Mouse (Mus musculus) MEL (cell line): ENCODE data around the gene Srgap3. TPM values are rescaled to one million over a fixed set of nuclear protein-coding genes. Genes with fewer than 3 reads are reported as not detected.

Experiments
- DNase-seq: peaks from one replicate; pipeline ENCODE4 v3.0.0; 2011; ENCODE audit warnings: low read depth, low spot score
- H3K27ac ChIP-seq: 2 replicates; pipeline ENCODE4 v1.5.1; 2012; ENCODE audit warnings: low read depth, mild to moderate bottlenecking, control low read depth, low read length, moderate library complexity; ENCODE audit not compliant: control insufficient read depth
- H3K27me3 ChIP-seq, 2 experiments: fragments of 150-350 bp in 1 of 2; sonication (generic) in 1 of 2; 2 replicates each; pipeline ENCODE4 v1.6.1; 2012; ENCODE audit warnings: low read length in 2 of 2, mild to moderate bottlenecking in 2 of 2, improper control_type of control experiment in 1 of 2, moderate library complexity in 1 of 2; ENCODE audit not compliant: insufficient read depth in 2 of 2, control insufficient read depth in 1 of 2
- H3K36me3 ChIP-seq, 2 experiments: 2 replicates each; pipeline ENCODE4 v1.6.1; 2012 to 2014; ENCODE audit warnings: low read length in 2 of 2, improper control_type of control experiment in 1 of 2, inconsistent platforms in 1 of 2, mild to moderate bottlenecking in 1 of 2; ENCODE audit not compliant: insufficient read depth in 2 of 2, control insufficient read depth in 1 of 2
- H3K4me1 ChIP-seq, 2 experiments: fragments of 150-350 bp in 1 of 2; sonication (generic) in 1 of 2; 2 replicates each; pipeline ENCODE4 v1.6.1; 2012; ENCODE audit warnings: low read length in 2 of 2, improper control_type of control experiment in 1 of 2, mild to moderate bottlenecking in 1 of 2; ENCODE audit not compliant: insufficient read depth in 2 of 2, control insufficient read depth in 1 of 2
- H3K4me3 ChIP-seq, 2 experiments: fragments of 150-350 bp in 1 of 2; sonication (generic) in 1 of 2; 2 replicates each; pipeline ENCODE4 v1.5.1; 2012; ENCODE audit warnings: low read depth in 2 of 2, low read length in 2 of 2, mild to moderate bottlenecking in 2 of 2, moderate library complexity in 2 of 2, control low read depth in 1 of 2, improper control_type of control experiment in 1 of 2; ENCODE audit not compliant: control insufficient read depth in 1 of 2, insufficient read depth in 1 of 2
- H3K79me2 ChIP-seq: 2 replicates; pipeline ENCODE4 v1.6.1; 2012; ENCODE audit warnings: mild to moderate bottlenecking, low read length, moderate library complexity; ENCODE audit not compliant: control insufficient read depth, poor library complexity, insufficient read depth
- H3K9ac ChIP-seq: 2 replicates; pipeline ENCODE4 v1.6.1; 2012; ENCODE audit warnings: low read depth, mild to moderate bottlenecking, control low read depth, low read length, moderate library complexity; ENCODE audit not compliant: control insufficient read depth, poor library complexity, severe bottlenecking
- H3K9me3 ChIP-seq: fragments of 150-350 bp; sonication (generic); replicated peaks from 2 replicates; pipeline ENCODE4 v1.6.1; 2012; ENCODE audit warnings: mild to moderate bottlenecking, low read length, improper control_type of control experiment, moderate library complexity; ENCODE audit not compliant: insufficient read depth
- BHLHE40 ChIP-seq: IDR thresholded peaks from 2 replicates; pipeline ENCODE4 v1.6.1; 2012; ENCODE audit warnings: low read depth, mild to moderate bottlenecking, inconsistent platforms, low read length, improper control_type of control experiment, borderline replicate concordance
- CHD1 ChIP-seq: IDR thresholded peaks from 2 replicates; pipeline ENCODE4 v1.6.1; 2012; ENCODE audit warnings: low read depth, mild to moderate bottlenecking, inconsistent platforms, low read length, improper control_type of control experiment
- CHD2 ChIP-seq: IDR thresholded peaks from 2 replicates; pipeline ENCODE4 v1.6.1; 2011; ENCODE audit warnings: low read length, improper control_type of control experiment
- CTCF ChIP-seq, 3 experiments: IDR thresholded peaks in 2 of 3; conservative IDR thresholded peaks in 1 of 3; 2 replicates each; pipeline ENCODE4 v1.5.1; 2011 to 2012; ENCODE audit warnings: low read length in 3 of 3, low read depth in 2 of 3, mild to moderate bottlenecking in 2 of 3, improper control_type of control experiment in 1 of 3, inconsistent platforms in 1 of 3, mixed read lengths in 1 of 3, moderate library complexity in 1 of 3; ENCODE audit not compliant: control insufficient read depth in 1 of 3, insufficient read depth in 1 of 3, poor library complexity in 1 of 3, severe bottlenecking in 1 of 3
- E2F4 ChIP-seq: IDR thresholded peaks from 2 replicates; pipeline ENCODE4 v1.6.1; 2011; ENCODE audit warnings: low read depth, low read length, improper control_type of control experiment, borderline replicate concordance
- ETS1 ChIP-seq: IDR thresholded peaks from 2 replicates; pipeline ENCODE4 v1.6.1; 2012; ENCODE audit warnings: low read depth, mild to moderate bottlenecking, inconsistent platforms, low read length, improper control_type of control experiment, moderate library complexity
- GABPA ChIP-seq: IDR thresholded peaks from 2 replicates; pipeline ENCODE4 v1.6.1; 2012; ENCODE audit warnings: low read depth, mild to moderate bottlenecking, inconsistent platforms, low read length, improper control_type of control experiment, moderate library complexity
- HCFC1 ChIP-seq: IDR thresholded peaks from 2 replicates; pipeline ENCODE4 v1.6.1; 2012; ENCODE audit warnings: low read depth, mild to moderate bottlenecking, inconsistent platforms, low read length, improper control_type of control experiment, moderate library complexity
- KAT2A ChIP-seq: conservative IDR thresholded peaks from 2 replicates; pipeline ENCODE4 v1.6.1; 2012; ENCODE audit warnings: low read depth, low read length, improper control_type of control experiment, inconsistent platforms
- MAFK ChIP-seq: IDR thresholded peaks from 2 replicates; pipeline ENCODE4 v1.6.1; 2011; ENCODE audit warnings: low read depth, mild to moderate bottlenecking, low read length, improper control_type of control experiment, borderline replicate concordance
- MAX ChIP-seq: IDR thresholded peaks from 2 replicates; pipeline ENCODE4 v1.6.1; 2011; ENCODE audit warnings: low read length, improper control_type of control experiment
- MAZ ChIP-seq: IDR thresholded peaks from 2 replicates; pipeline ENCODE4 v1.6.1; 2012; ENCODE audit warnings: low read depth, mild to moderate bottlenecking, inconsistent platforms, low read length, improper control_type of control experiment
- MEF2A ChIP-seq: IDR thresholded peaks from 2 replicates; pipeline ENCODE4 v1.6.1; 2014; ENCODE audit warnings: low read depth, mild to moderate bottlenecking, inconsistent platforms, low read length, improper control_type of control experiment; ENCODE audit not compliant: poor library complexity, insufficient replicate concordance, severe bottlenecking; ENCODE audit errors: extremely low read depth
- MXI1 ChIP-seq: IDR thresholded peaks from 2 replicates; pipeline ENCODE4 v1.6.1; 2011; ENCODE audit warnings: mild to moderate bottlenecking, low read depth, low read length, improper control_type of control experiment
- MYB ChIP-seq: IDR thresholded peaks from 2 replicates; pipeline ENCODE4 v1.6.1; 2011; ENCODE audit warnings: mild to moderate bottlenecking, low read depth, low read length, improper control_type of control experiment
- MYC ChIP-seq: IDR thresholded peaks from 2 replicates; pipeline ENCODE4 v1.6.1; 2011; ENCODE audit warnings: low read depth, mild to moderate bottlenecking, low read length, improper control_type of control experiment, moderate library complexity
- NRF1 ChIP-seq: IDR thresholded peaks from 2 replicates; pipeline ENCODE4 v1.6.1; 2014; ENCODE audit warnings: low read depth, mild to moderate bottlenecking, inconsistent platforms, low read length, improper control_type of control experiment, moderate library complexity; ENCODE audit not compliant: poor library complexity, insufficient read depth, severe bottlenecking
- POLR2A ChIP-seq, 2 experiments: IDR thresholded peaks; 2 replicates each; pipeline ENCODE4 v1.6.1; 2011 to 2012; ENCODE audit warnings: low read length in 2 of 2, mild to moderate bottlenecking in 2 of 2, control low read depth in 1 of 2, improper control_type of control experiment in 1 of 2, low read depth in 1 of 2, moderate library complexity in 1 of 2; ENCODE audit not compliant: control insufficient read depth in 1 of 2, insufficient read depth in 1 of 2, poor library complexity in 1 of 2
- POLR2AphosphoS5 ChIP-seq: IDR thresholded peaks from 2 replicates; pipeline ENCODE4 v1.6.1; 2012; ENCODE audit warnings: low read depth, borderline replicate concordance, mild to moderate bottlenecking, inconsistent platforms, low read length, moderate library complexity, mixed read lengths
- RAD21 ChIP-seq: IDR thresholded peaks from 2 replicates; pipeline ENCODE4 v1.6.1; 2011; ENCODE audit warnings: mild to moderate bottlenecking, low read depth, low read length, improper control_type of control experiment
- SIN3A ChIP-seq: IDR thresholded peaks from 2 replicates; pipeline ENCODE4 v1.6.1; 2012; ENCODE audit warnings: low read length, improper control_type of control experiment, inconsistent platforms
- SMC3 ChIP-seq: IDR thresholded peaks from 2 replicates; pipeline ENCODE4 v1.6.1; 2011; ENCODE audit warnings: low read depth, low read length, improper control_type of control experiment
- TAL1 ChIP-seq: IDR thresholded peaks from 2 replicates; pipeline ENCODE4 v1.6.1; 2012; ENCODE audit warnings: mild to moderate bottlenecking, inconsistent platforms, low read length, moderate library complexity, mixed read lengths
- TBP ChIP-seq: IDR thresholded peaks from 2 replicates; pipeline ENCODE4 v1.8.0; 2011; ENCODE audit warnings: low read depth, low read length, improper control_type of control experiment
- TCF12 ChIP-seq: IDR thresholded peaks from 2 replicates; pipeline ENCODE4 v1.6.1; 2014; ENCODE audit warnings: low read depth, mild to moderate bottlenecking, inconsistent platforms, low read length, improper control_type of control experiment, moderate library complexity
- UBTF ChIP-seq: IDR thresholded peaks from 2 replicates; pipeline ENCODE4 v1.6.1; 2012; ENCODE audit warnings: low read depth, mild to moderate bottlenecking, inconsistent platforms, low read length, improper control_type of control experiment, moderate library complexity, borderline replicate concordance; ENCODE audit not compliant: insufficient read depth
- USF1 ChIP-seq: IDR thresholded peaks from 2 replicates; pipeline ENCODE4 v1.6.1; 2014; ENCODE audit warnings: low read depth, mild to moderate bottlenecking, inconsistent platforms, low read length, improper control_type of control experiment, moderate library complexity
- ZC3H11A ChIP-seq: IDR thresholded peaks from 2 replicates; pipeline ENCODE4 v1.6.1; 2012; ENCODE audit warnings: low read depth, mild to moderate bottlenecking, inconsistent platforms, low read length, improper control_type of control experiment
- ZKSCAN1 ChIP-seq: IDR thresholded peaks from 2 replicates; pipeline ENCODE4 v1.6.1; 2012; ENCODE audit warnings: low read depth, mild to moderate bottlenecking, inconsistent platforms, low read length, improper control_type of control experiment, moderate library complexity
- ZMIZ1 ChIP-seq: IDR thresholded peaks from 2 replicates; pipeline ENCODE4 v1.6.1; 2012; ENCODE audit warnings: low read depth, mild to moderate bottlenecking, inconsistent platforms, low read length, improper control_type of control experiment, moderate library complexity
- ZNF384 ChIP-seq: IDR thresholded peaks from 2 replicates; pipeline ENCODE4 v1.6.1; 2012; ENCODE audit warnings: low read depth, mild to moderate bottlenecking, inconsistent platforms, low read length, improper control_type of control experiment
- polyA plus RNA-seq, 2 experiments: library from polyadenylated mRNA; stranded (reverse) in 1 of 2; unstranded in 1 of 2; fragments of >175 nt in 1 of 2; fragments of >200 nt in 1 of 2; gene quantifications; 2 replicates each; pipeline versions ENCODE4 v1.2.1 to v1.2.4; 2012; ENCODE audit warnings: low replicate concordance in 2 of 2, low read depth in 1 of 2; ENCODE audit not compliant: insufficient read length in 2 of 2, insufficient read depth in 1 of 2, missing spikeins in 1 of 2
- total RNA-seq: library from RNA; depleted of rRNA; stranded (reverse); fragments of 300-350 nt; gene quantifications from 2 replicates; pipeline ENCODE4 v1.2.3, GENCODE M21; 2012

The Srgap3 gene
- total and polyA plus RNA-seq, 3 experiments: 0.31 to 0.75 TPM; not detected in 1

GRCm38 (mm10) chr6:112900306-112900705, 46.8 kb downstream of the Srgap3 start:
- no peak for TF ChIP-seq CTCF (IDR thresholded peaks at IDR 0.05 in 2 of 3, conservative IDR thresholded peaks at IDR 0.05 in 1 of 3; ENCODE audit: control insufficient read depth in 1 of 3, insufficient read depth in 1 of 3, low read depth in 2 of 3, low read length in 3 of 3, poor library complexity in 1 of 3, severe bottlenecking in 1 of 3)
- TF ChIP-seq RAD21: no peak
- TF ChIP-seq HCFC1: no peak
- TF ChIP-seq E2F4: no peak
- TF ChIP-seq POLR2A (IDR thresholded peaks at IDR 0.05; ENCODE audit: control insufficient read depth in 1 of 2, insufficient read depth in 1 of 2, low read depth in 1 of 2, low read length in 2 of 2, poor library complexity in 1 of 2): no peak
- TF ChIP-seq ZKSCAN1: no peak
- no peak for TF ChIP-seq SIN3A
- TF ChIP-seq NRF1: no peak
- no peak for TF ChIP-seq MYB
- no peak for TF ChIP-seq KAT2A
- TF ChIP-seq POLR2AphosphoS5: no peak
- TF ChIP-seq CHD2: no peak
- no peak for TF ChIP-seq TBP
- TF ChIP-seq ZC3H11A: no peak
- TF ChIP-seq UBTF: no peak
- no peak for TF ChIP-seq ZNF384
- no peak for TF ChIP-seq CHD1
- TF ChIP-seq BHLHE40: no peak
- TF ChIP-seq GABPA: no peak
- no peaks in the 10 kb centered on the region for H3K36me3 ChIP-seq
- H3K9me3 ChIP-seq: no peaks in the 10 kb centered on the region
- H3K27me3 ChIP-seq: no peaks in the 10 kb centered on the region; a peak in 1 of 4 replicates
- H3K9ac ChIP-seq: no peak overlapping the region
- H3K4me3 ChIP-seq: no peak overlapping the region
- no peaks in the 10 kb centered on the region for H3K4me1 ChIP-seq
- DNase-seq: no peak
- no peaks in the 10 kb centered on the region for H3K79me2 ChIP-seq
- no peak overlapping the region for H3K27ac ChIP-seq

- no peaks in the 10 kb centered on the region for H3K4me1 ChIP-seq
- H3K27ac ChIP-seq: no peak overlapping the region
- H3K79me2 ChIP-seq: no peaks in the 10 kb centered on the region
- no peak overlapping the region for H3K4me3 ChIP-seq
- no peaks in the 10 kb centered on the region; a peak in 1 of 4 replicates for H3K27me3 ChIP-seq
- no peaks in the 10 kb centered on the region for H3K9me3 ChIP-seq
- H3K36me3 ChIP-seq: no peaks in the 10 kb centered on the region
- no peak overlapping the region for H3K9ac ChIP-seq
- no peak for DNase-seq
- TF ChIP-seq ZKSCAN1: no peak
- TF ChIP-seq MAFK: no peak
- no peak for TF ChIP-seq E2F4
- TF ChIP-seq ZNF384: no peak
- no peak for TF ChIP-seq MYB
- TF ChIP-seq TAL1: no peak
- TF ChIP-seq SMC3: no peak
- no peak for TF ChIP-seq USF1
- TF ChIP-seq MEF2A: no peak
- no peak for TF ChIP-seq CHD2
- TF ChIP-seq MYC: no peak
- TF ChIP-seq MAX: no peak
- no peak for TF ChIP-seq NRF1
- TF ChIP-seq CTCF (IDR thresholded peaks at IDR 0.05 in 2 of 3, conservative IDR thresholded peaks at IDR 0.05 in 1 of 3; ENCODE audit: control insufficient read depth in 1 of 3, insufficient read depth in 1 of 3, low read depth in 2 of 3, low read length in 3 of 3, poor library complexity in 1 of 3, severe bottlenecking in 1 of 3): no peak
- TF ChIP-seq MXI1: no peak
- no peak for TF ChIP-seq ZMIZ1
- no peak for TF ChIP-seq MAZ
- no peak for TF ChIP-seq TCF12
- TF ChIP-seq ZC3H11A: no peak
- TF ChIP-seq ETS1: no peak
Measured at GRCm38 (mm10) chr6:112899711-112900110, 47.4 kb downstream of the Srgap3 start.
